Mouse (Mus musculus) midbrain, postnatal 0 days (tissue): ENCODE measurements around the gene Glis3. TPM values are rescaled to one million over a fixed set of nuclear protein-coding genes. Genes with fewer than 3 reads are reported as not detected.

Experiments used
- ATAC-seq: fragments of 200-750 bp; cut with Nextera tagmentation; 2 replicates; pipeline ENCODE4 v1.8.0; 2017; ENCODE audit warnings: moderate number of reproducible peaks, mild to moderate bottlenecking, moderate TSS enrichment, moderate library complexity; ENCODE audit not compliant: low FRiP score
- DNase-seq: peaks from one replicate; pipeline ENCODE4 v3.0.0-alpha.2; 2015; ENCODE audit warnings: low spot score
- H3K27ac ChIP-seq: fragments of 300-500 bp; sonication (generic); 2 replicates; pipeline ENCODE4 v1.5.1; 2014; ENCODE audit warnings: low read depth, mild to moderate bottlenecking, low read length, mixed read lengths
- H3K27me3 ChIP-seq: fragments of 300-500 bp; sonication (generic); 2 replicates; pipeline ENCODE4 v1.6.1; 2014; ENCODE audit warnings: low read length, control low read depth, mixed read lengths; ENCODE audit not compliant: insufficient read depth
- H3K36me3 ChIP-seq: fragments of 300-500 bp; sonication (generic); 2 replicates; pipeline ENCODE4 v1.6.1; 2014; ENCODE audit warnings: low read length, control low read depth, mixed read lengths; ENCODE audit not compliant: insufficient read depth
- H3K4me1 ChIP-seq: fragments of 300-500 bp; sonication (generic); 2 replicates; pipeline ENCODE4 v1.6.1; 2014; ENCODE audit warnings: mild to moderate bottlenecking, control low read depth, antibody characterized with exemption, low read length, mixed read lengths; ENCODE audit not compliant: insufficient read depth
- H3K4me2 ChIP-seq: fragments of 300-500 bp; sonication (generic); 2 replicates; pipeline ENCODE4 v1.6.1; 2014; ENCODE audit warnings: low read depth, mild to moderate bottlenecking, low read length, mixed read lengths; ENCODE audit not compliant: poor library complexity, severe bottlenecking
- H3K4me3 ChIP-seq: fragments of 300-500 bp; sonication (generic); 2 replicates; pipeline ENCODE4 v1.5.1; 2014; ENCODE audit warnings: low read depth, mild to moderate bottlenecking, low read length, moderate library complexity
- H3K9ac ChIP-seq: fragments of 300-500 bp; sonication (generic); replicated peaks from 2 replicates; pipeline ENCODE4 v1.6.1; 2014; ENCODE audit warnings: mild to moderate bottlenecking, low read length, moderate library complexity, mixed read lengths; ENCODE audit not compliant: poor library complexity, severe bottlenecking
- H3K9me3 ChIP-seq: fragments of 300-500 bp; sonication (generic); 2 replicates; pipeline ENCODE4 v1.6.1; 2016; ENCODE audit warnings: low read length, control low read depth
- CTCF ChIP-seq: IDR thresholded peaks from 2 replicates; pipeline ENCODE4 v1.5.1; 2016; ENCODE audit warnings: antibody characterized with exemption, mild to moderate bottlenecking
- WGBS: fragments of 180-500 bp; shearing (Covaris S2); extraction: QIAGEN DNeasy Blood & Tissue Kit; methylation state at CpG from one replicate; pipeline ENCODE4 v1.1.7; 2014; 5-methylcytosine and 5-hydroxymethylcytosine counted together
- polyA plus RNA-seq: library from polyadenylated mRNA; unstranded; fragments of >200 nt; fragmentation: Nextera tagmentation; extraction: Ambion mirVana; gene quantifications from 2 replicates; pipeline ENCODE4 v1.2.1, GENCODE M21; 2015
- total RNA-seq: library from RNA; depleted of rRNA; stranded (reverse); fragments of >200 nt; gene quantifications from 2 replicates; pipeline ENCODE4 v1.2.3, GENCODE M21; 2014

Glis3 gene
- total and polyA plus RNA-seq, 2 experiments from 2014 or later, result 1.2 to 27.1 TPM

- Histone ChIP-seq H3K27me3 (no peaks in the 10 kb centered on the region), H3K27ac (no peak overlapping the region), H3K4me3 (no peak overlapping the region), H3K4me1 (no peaks in the 10 kb centered on the region), H3K9ac (no peak overlapping the region), H3K36me3 (no peaks in the 10 kb centered on the region), H3K4me2 (no peak overlapping the region), H3K9me3 (no peaks in the 10 kb centered on the region)
- ATAC-seq, result no peak
- WGBS, result 81% methylated on average over 3 of the region's 3 CpGs
- peak; percentile 15 for DNase-seq
- no peak for TF ChIP-seq CTCF
Observed at GRCm38 (mm10) chr19:28392838-28393237, 287.0 kb downstream of the Glis3 start.

- ATAC-seq (no peak), DNase-seq (no peak)
- 77% methylated on average over 4 of the region's 4 CpGs for WGBS
- Histone ChIP-seq H3K4me3 (no peak overlapping the region), H3K9ac (no peak overlapping the region), H3K9me3 (no peaks in the 10 kb centered on the region), H3K27ac (no peak overlapping the region), H3K4me1 (no peaks in the 10 kb centered on the region), H3K36me3 (no peaks in the 10 kb centered on the region), H3K4me2 (no peak overlapping the region), H3K27me3 (no peaks in the 10 kb centered on the region)
- no peak for TF ChIP-seq CTCF
Observed at GRCm38 (mm10) chr19:28390920-28391319, 289.0 kb downstream of the Glis3 start.

DNA sequence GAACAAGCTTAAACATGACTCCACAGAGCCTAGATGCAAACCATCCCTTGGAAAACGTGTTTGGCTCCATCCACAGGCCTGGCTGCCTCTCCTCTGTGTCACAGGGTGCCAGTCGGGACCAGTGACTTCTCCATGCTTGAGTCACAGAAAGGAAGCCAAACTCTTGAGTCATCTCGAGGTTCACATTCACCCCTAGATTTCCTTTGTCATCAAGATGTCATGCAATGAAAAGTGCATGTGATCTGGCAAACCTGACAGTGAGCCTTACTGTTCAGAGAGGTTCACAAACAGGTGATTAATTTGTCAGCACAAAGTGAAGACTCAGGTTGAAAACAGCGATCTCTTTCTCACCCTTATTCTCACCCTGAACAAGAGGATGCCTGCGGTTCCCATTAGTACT is 290.7 kb downstream of the Glis3 start:
- Histone ChIP-seq H3K27me3 (no peaks in the 10 kb centered on the region), H3K9ac (no peak overlapping the region), H3K27ac (no peak overlapping the region), H3K4me3 (no peak overlapping the region), H3K36me3 (no peaks in the 10 kb centered on the region), H3K9me3 (no peaks in the 10 kb centered on the region), H3K4me1 (no peaks in the 10 kb centered on the region), H3K4me2 (no peak overlapping the region)
- WGBS, result 75% methylated on average over 5 of the region's 5 CpGs
- DNase-seq (no peak), ATAC-seq (no peak)
- no peak for TF ChIP-seq CTCF

DNA sequence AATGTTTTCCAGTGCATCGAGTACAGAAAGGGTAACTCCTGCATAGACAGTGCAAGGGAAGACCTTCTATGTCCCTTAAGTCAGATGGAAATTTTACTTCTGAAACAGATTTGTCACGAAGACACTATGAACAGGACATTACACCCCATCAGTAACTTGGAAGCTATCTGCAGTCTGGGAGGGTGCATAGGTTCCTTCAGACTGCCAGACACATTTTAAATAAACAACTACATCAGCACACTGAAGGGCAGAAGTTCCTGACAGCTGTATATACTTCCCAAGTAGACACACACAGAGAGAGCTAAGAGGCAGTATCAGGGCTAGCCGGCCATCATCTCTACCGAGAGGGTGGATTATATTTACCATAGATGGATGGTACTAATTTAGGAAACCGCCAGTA is 296.5 kb downstream of the Glis3 start:
- Histone ChIP-seq H3K4me2 (no peak overlapping the region), H3K27ac (no peak overlapping the region), H3K36me3 (no peaks in the 10 kb centered on the region), H3K9me3 (no peaks in the 10 kb centered on the region), H3K4me1 (no peaks in the 10 kb centered on the region), H3K27me3 (no peaks in the 10 kb centered on the region), H3K4me3 (no peak overlapping the region), H3K9ac (no peak overlapping the region)
- 84% methylated on average over 5 of the region's 5 CpGs for WGBS
- no peak for ATAC-seq
- no peak for DNase-seq
- no peak for TF ChIP-seq CTCF

GRCm38 (mm10) chr19:28382168-28382911 is 297.5 kb downstream of the Glis3 start:
- ATAC-seq (peak; percentile 70), DNase-seq (peak; percentile 73)
- TF ChIP-seq CTCF, result no peak
- Histone ChIP-seq H3K4me1 (no peaks in the 10 kb centered on the region), H3K27ac (0 out of 2 replicates have a peak overlapping the region, but pooled peaks have one; percentile 0), H3K4me2 (no peak overlapping the region), H3K4me3 (no peak overlapping the region), H3K9me3 (no peaks in the 10 kb centered on the region), H3K9ac (no peak overlapping the region), H3K36me3 (no peaks in the 10 kb centered on the region), H3K27me3 (no peaks in the 10 kb centered on the region)
- 24% methylated on average over 10 of the region's 10 CpGs for WGBS

- no peak overlapping the region; the same call in 1 of the 2 replicates for H3K27ac ChIP-seq
- H3K4me3 ChIP-seq, result no peak overlapping the region
- no peak for TF ChIP-seq CTCF
- H3K9ac ChIP-seq, result no peak overlapping the region
- DNase-seq, result peak; percentile 9
- no peaks in the 10 kb centered on the region for H3K9me3 ChIP-seq
- no peak overlapping the region for H3K4me2 ChIP-seq
- no peaks in the 10 kb centered on the region for H3K27me3 ChIP-seq
- no peaks in the 10 kb centered on the region for H3K4me1 ChIP-seq
- no peak for ATAC-seq
- H3K36me3 ChIP-seq, result no peaks in the 10 kb centered on the region
- 45% methylated on average over 9 of the region's 9 CpGs for WGBS
Observed at GRCm38 (mm10) chr19:28381441-28381840, 298.4 kb downstream of the Glis3 start.
